Mouse (Mus musculus) intestine, postnatal 0 days (tissue): ENCODE data around the gene Upp2. TPM values are rescaled to one million over a fixed set of nuclear protein-coding genes. Genes with fewer than 3 reads are reported as not detected.
A peak's percentile ranks its signal among the peaks of the same experiment; 100 is the strongest.

Experiments
- ATAC-seq: fragments of 200-750 bp; cut with Nextera tagmentation; 2 replicates; pipeline ENCODE4 v1.8.0; 2017; ENCODE audit warnings: mild to moderate bottlenecking, moderate TSS enrichment, moderate library complexity
- H3K27ac ChIP-seq: fragments of 300-500 bp; sonication (generic); 2 replicates; pipeline ENCODE4 v1.5.1; 2014; ENCODE audit warnings: mild to moderate bottlenecking, low read depth, low read length, moderate library complexity
- H3K27me3 ChIP-seq: fragments of 300-500 bp; sonication (generic); replicated peaks from 2 replicates; pipeline ENCODE4 v1.6.1; 2014; ENCODE audit warnings: low read length, mixed read lengths; ENCODE audit not compliant: control insufficient read depth, insufficient read depth
- H3K36me3 ChIP-seq: fragments of 300-500 bp; sonication (generic); 2 replicates; pipeline ENCODE4 v1.6.1; 2014; ENCODE audit warnings: mild to moderate bottlenecking, moderate library complexity; ENCODE audit not compliant: control insufficient read depth, insufficient read depth
- H3K4me1 ChIP-seq: fragments of 300-500 bp; sonication (generic); replicated peaks from 2 replicates; pipeline ENCODE4 v1.6.1; 2014; ENCODE audit warnings: antibody characterized with exemption, low read length, mixed read lengths; ENCODE audit not compliant: control insufficient read depth, insufficient read depth
- H3K4me2 ChIP-seq: fragments of 300-500 bp; sonication (generic); replicated peaks from 2 replicates; pipeline ENCODE4 v1.6.1; 2014; ENCODE audit warnings: low read depth, mild to moderate bottlenecking, moderate library complexity
- H3K4me3 ChIP-seq: fragments of 300-500 bp; sonication (generic); 2 replicates; pipeline ENCODE4 v1.5.1; 2014; ENCODE audit warnings: low read depth, low read length
- H3K9ac ChIP-seq: fragments of 300-500 bp; sonication (generic); 2 replicates; pipeline ENCODE4 v1.6.1; 2014; ENCODE audit warnings: mild to moderate bottlenecking, low read depth, low read length
- H3K9me3 ChIP-seq: fragments of 300-500 bp; sonication (generic); 2 replicates; pipeline ENCODE4 v1.6.1; 2016; ENCODE audit warnings: mixed run types; ENCODE audit not compliant: control insufficient read depth
- CTCF ChIP-seq: sonication (generic); IDR thresholded peaks from 2 replicates; pipeline ENCODE4 v1.5.1; 2016; ENCODE audit warnings: low read depth, mild to moderate bottlenecking, control low read depth, antibody characterized with exemption, moderate library complexity
- WGBS: fragments of 180-500 bp; shearing (Covaris S2); extraction: QIAGEN DNeasy Blood & Tissue Kit; methylation state at CpG from one replicate; pipeline ENCODE4 v1.1.7; 2014; 5-methylcytosine and 5-hydroxymethylcytosine counted together
- polyA plus RNA-seq: library from polyadenylated mRNA; unstranded; fragments of >200 nt; fragmentation: Nextera tagmentation; extraction: Ambion mirVana; gene quantifications from 2 replicates; pipeline ENCODE4 v1.2.1, GENCODE M21; 2015

Upp2 gene
- polyA plus RNA-seq, 1 experiment from 2014 or later = 3.8 TPM

DNA sequence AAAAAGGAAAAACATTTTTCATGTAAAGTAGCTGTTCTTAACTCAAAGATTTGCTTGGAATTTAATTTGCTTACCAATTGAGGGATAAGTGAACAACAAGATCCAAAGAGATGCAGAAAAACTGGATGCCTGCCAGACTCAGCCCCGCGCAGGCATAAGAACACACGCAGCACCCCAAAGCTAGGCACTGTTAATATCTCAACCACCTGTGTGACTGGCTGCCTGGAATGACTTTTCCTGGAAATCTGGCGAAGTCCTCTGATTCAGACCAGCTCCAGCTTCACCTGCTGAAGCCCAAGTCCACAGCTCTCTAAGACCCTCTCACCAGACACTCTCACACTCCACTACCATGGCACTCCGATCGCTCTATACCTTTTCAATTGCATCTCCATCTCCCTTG is 42.7 kb upstream of the Upp2 start:
- 85% methylated on average over 6 of the region's 6 CpGs for WGBS
- no peaks in the 10 kb centered on the region for H3K9me3 ChIP-seq
- H3K36me3 ChIP-seq = no peaks in the 10 kb centered on the region
- H3K27me3 ChIP-seq = no peaks in the 10 kb centered on the region
- H3K4me2 ChIP-seq = no peak overlapping the region
- H3K9ac ChIP-seq = no peak overlapping the region
- no peak for ATAC-seq
- no peak overlapping the region for H3K27ac ChIP-seq
- no peak for TF ChIP-seq CTCF
- H3K4me3 ChIP-seq = no peak overlapping the region
- no peaks in the 10 kb centered on the region; the same call in 1 of the 2 replicates for H3K4me1 ChIP-seq

DNA sequence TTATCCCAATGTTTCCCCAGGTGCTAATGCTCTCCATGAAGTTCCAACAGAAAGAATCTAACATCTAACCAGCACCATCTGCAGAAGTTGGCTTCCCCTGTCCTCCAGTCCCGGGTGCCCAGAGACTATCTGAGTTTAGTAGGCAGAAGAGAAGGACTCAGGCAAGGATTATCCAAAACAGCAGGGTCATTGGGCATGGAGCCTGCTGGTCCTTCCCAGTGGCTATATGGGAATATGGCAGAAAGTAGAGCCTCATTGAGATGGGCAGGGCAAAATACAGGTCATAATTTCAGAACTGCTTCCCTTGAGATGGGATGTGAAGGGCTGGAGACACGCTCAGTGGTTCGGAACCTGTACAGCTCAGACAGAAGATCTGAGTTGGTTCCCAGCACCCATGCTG is 39.3 kb upstream of the Upp2 start:
- ATAC-seq = no peak
- H3K27ac ChIP-seq = no peak overlapping the region
- no peak overlapping the region for H3K9ac ChIP-seq
- WGBS = 94% methylated on average over 3 of the region's 3 CpGs
- H3K4me3 ChIP-seq = no peak overlapping the region
- no peaks in the 10 kb centered on the region for H3K9me3 ChIP-seq
- no peaks in the 10 kb centered on the region for H3K27me3 ChIP-seq
- no peaks in the 10 kb centered on the region for H3K36me3 ChIP-seq
- no peak overlapping the region for H3K4me2 ChIP-seq
- peaks cover 2% of the 10 kb centered on the region; the same call in 1 of the 2 replicates for H3K4me1 ChIP-seq
- no peak for TF ChIP-seq CTCF

DNA sequence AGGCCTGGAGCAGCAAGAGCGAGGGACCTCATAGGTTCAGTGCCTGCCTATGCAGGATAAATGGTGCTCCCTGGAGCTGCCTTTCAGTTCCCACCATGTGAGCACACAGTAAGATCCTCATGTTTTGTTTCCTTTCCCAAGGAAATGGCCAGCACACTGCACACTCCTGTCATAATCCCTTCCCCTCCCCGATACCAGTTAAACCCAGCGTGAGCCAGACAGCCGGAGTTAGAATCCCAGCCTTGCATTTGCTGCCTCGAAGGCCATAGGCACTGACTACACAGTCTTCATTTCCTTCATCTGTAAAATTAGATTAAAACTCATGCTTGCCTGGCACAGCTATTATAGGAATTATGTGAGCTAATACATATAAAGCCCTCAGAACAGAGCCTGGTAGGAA is 37.7 kb upstream of the Upp2 start:
- no peak for ATAC-seq
- Histone ChIP-seq H3K27ac (no peak overlapping the region), H3K9ac (no peak overlapping the region), H3K4me2 (no peak overlapping the region), H3K9me3 (no peaks in the 10 kb centered on the region), H3K36me3 (no peaks in the 10 kb centered on the region), H3K27me3 (no peaks in the 10 kb centered on the region), H3K4me1 (peaks cover 7% of the 10 kb centered on the region; the same call in 1 of the 2 replicates), H3K4me3 (no peak overlapping the region)
- 81% methylated on average over 5 of the region's 5 CpGs for WGBS
- TF ChIP-seq CTCF = no peak

DNA sequence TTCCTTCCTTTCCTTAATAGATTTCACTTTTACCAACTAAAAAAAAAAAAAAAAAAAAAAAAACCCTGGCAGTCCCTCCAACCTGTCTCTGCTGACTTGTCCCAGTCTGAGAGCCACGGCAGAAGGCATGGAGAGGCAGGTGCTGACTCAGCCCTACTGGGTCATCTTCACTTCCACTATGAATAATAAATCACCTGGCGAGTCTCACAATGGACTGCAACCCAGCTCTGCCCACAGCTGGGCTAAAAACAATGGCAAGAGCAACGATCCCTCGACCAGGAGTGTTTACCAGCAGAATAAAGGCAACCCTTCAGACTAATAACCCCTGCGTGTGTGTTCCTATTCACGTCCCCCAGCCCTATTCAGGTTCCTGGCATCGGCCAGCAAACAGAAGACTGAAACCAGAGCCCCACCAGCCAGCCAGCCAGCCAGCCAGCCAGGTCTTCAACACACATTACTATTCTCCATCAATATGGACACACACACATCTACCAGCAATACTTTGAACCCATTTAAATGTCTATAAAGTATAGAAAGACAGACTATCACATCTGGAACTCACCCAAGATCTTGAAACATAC is 37.1 kb upstream of the Upp2 start:
- H3K9me3 ChIP-seq = no peaks in the 10 kb centered on the region
- WGBS = 43% methylated on average over 7 of the region's 7 CpGs
- no peaks in the 10 kb centered on the region for H3K27me3 ChIP-seq
- no peak for TF ChIP-seq CTCF
- no peak overlapping the region for H3K9ac ChIP-seq
- H3K4me1 ChIP-seq = peaks cover 7% of the 10 kb centered on the region; the same call in 1 of the 2 replicates
- no peaks in the 10 kb centered on the region for H3K36me3 ChIP-seq
- peak overlapping the region; percentile 37; the same call in 1 of the 2 replicates for H3K27ac ChIP-seq
- no peak overlapping the region for H3K4me3 ChIP-seq
- ATAC-seq = no peak
- peak overlapping the region; percentile 35 for H3K4me2 ChIP-seq

DNA sequence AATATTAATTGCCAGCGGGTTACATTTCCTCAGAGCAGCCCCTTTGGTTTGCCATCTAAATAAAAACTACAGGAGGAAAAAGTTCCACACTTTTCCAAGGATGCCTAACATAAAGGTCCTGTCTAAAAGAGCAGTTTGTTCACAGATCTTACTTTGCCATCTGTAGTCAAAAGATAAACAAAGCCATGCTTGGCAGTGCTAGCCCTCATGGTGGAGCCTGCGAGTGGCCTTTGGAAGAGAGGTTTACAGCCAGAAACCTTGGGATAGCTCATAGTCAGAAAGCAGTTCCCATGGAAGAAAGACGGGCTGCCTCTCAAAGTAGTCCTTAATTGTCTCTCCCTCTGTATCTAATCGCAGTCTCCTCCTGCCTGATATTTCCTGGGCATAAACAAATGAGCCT is 36.6 kb upstream of the Upp2 start:
- H3K9me3 ChIP-seq = no peaks in the 10 kb centered on the region
- no peak overlapping the region for H3K9ac ChIP-seq
- TF ChIP-seq CTCF = no peak
- no peak for ATAC-seq
- WGBS = 65% methylated on average over 4 of the region's 4 CpGs
- H3K4me1 ChIP-seq = peaks cover 10% of the 10 kb centered on the region; the same call in 1 of the 2 replicates
- H3K36me3 ChIP-seq = no peaks in the 10 kb centered on the region
- no peaks in the 10 kb centered on the region for H3K27me3 ChIP-seq
- no peak overlapping the region for H3K4me3 ChIP-seq
- no peak overlapping the region for H3K4me2 ChIP-seq
- no peak overlapping the region for H3K27ac ChIP-seq

DNA sequence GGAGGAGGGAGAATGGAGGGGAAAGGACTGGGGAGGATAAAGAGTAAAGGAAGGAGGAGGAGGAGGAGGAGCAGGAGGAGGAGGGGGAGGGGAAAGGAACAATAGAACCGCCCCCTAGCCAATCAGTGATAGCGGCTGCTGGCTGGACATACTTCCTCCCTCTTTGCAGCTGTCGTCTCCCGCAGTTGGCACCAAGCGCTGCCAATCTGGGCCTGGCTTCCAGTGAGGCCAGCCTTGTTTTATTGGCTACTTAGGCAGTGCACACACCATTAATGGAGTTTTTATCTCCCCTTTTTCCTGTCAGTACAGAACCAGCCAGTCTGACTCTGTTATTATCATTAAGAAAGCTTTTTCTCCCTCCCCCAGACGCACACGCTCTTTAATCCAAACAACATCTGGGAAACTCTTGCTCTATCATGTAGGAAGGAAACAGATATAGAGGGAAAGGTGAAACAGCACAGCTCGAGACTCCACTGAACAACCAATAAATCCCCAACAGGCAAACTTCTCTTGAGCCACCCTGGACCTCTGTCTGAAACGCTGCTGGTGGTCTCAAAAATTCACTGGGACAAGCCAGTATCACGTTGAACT is 34.7 kb upstream of the Upp2 start:
- Histone ChIP-seq H3K36me3 (no peaks in the 10 kb centered on the region), H3K4me2 (peak overlapping the region; percentile 45), H3K4me3 (no peak overlapping the region), H3K4me1 (peaks cover 14% of the 10 kb centered on the region), H3K9ac (no peak overlapping the region), H3K27me3 (no peaks in the 10 kb centered on the region), H3K27ac (0 out of 2 replicates have a peak overlapping the region, but pooled peaks have one; percentile 21), H3K9me3 (no peaks in the 10 kb centered on the region)
- peak; percentile 89 for ATAC-seq
- WGBS = 13% methylated on average over 10 of the region's 10 CpGs
- TF ChIP-seq CTCF = no peak
